Mouse (Mus musculus): ENCODE data around the gene Adamts15. TPM values are rescaled to one million over a fixed set of nuclear protein-coding genes. Genes with fewer than 3 reads are reported as not detected.

Gene Adamts15
- polyA plus RNA-seq, 1 experiment from 2014 or later = 5.8 TPM

DNA sequence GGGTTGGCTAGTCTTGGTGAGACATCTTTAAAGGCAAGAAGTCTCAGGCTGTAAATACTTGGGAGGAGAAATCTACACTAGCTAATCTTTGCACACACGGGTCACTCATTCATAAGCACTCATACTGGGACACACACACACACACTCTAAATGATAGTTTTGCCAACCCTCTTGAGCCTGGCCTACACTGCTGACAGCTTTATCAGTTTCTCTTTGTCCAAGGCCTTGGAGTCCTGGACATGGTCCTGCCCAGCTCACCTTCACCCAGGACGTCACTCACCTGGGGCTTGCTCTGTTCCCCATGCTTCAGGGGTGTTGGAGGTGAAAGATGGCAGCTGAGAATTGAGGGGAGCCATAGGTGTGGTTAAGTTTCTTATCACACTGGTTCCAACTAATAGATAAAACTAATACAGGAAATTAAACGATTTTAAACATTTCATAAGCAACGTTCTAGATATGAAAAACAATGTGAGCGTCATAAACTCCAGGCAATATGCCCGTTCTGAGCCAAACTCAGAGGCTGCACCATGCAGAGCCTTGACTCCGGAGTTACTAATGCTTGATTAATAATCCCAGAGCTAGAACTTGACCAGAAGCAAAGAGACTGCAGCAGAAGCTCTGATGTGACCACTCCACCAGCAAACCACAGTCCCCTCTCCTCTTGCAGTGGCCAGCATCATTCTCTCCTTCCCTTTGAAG is 42.9 kb downstream of the Adamts15 start:
- Histone ChIP-seq H3K27me3 (ENCODE audit: control insufficient read depth, insufficient read depth, low read length) (no peaks in the 10 kb centered on the region), H3K9ac (ENCODE audit: low read depth, low read length) (no peak overlapping the region), H3K27ac (ENCODE audit: low read depth, low read length) (no peak overlapping the region), H3K4me1 (ENCODE audit: control insufficient read depth, insufficient read depth, low read length) (no peaks in the 10 kb centered on the region), H3K9me3 (ENCODE audit: control insufficient read depth, low read length) (no peaks in the 10 kb centered on the region), H3K36me3 (ENCODE audit: control insufficient read depth, insufficient read depth, low read length) (no peaks in the 10 kb centered on the region), H3K4me3 (ENCODE audit: low read length) (no peak overlapping the region), H3K4me2 (replicated peaks; ENCODE audit: low read depth, low read length) (no peak overlapping the region)
- no peak for ATAC-seq (ENCODE audit: low FRiP score, low TSS enrichment)
- WGBS = 86% methylated on average over 7 of the region's 7 CpGs

DNA sequence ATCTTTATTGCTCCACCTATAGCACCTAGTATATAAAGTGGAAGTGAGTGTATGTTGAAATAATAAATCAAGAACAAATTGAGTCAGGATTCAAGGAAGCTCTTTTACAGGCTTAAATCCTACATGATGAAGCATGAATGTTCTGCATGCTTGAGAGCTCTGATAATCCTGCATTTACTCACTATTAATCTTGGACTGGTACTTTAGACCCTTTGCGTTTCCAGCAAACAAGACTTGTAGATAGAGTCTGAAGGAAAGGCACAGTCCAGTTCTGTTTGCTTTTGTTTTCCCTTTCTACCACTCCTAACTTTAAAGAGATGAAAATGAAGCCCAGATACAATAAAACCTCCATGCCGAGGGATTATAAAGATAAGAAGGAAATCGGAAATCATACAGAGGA is 45.7 kb downstream of the Adamts15 start:
- H3K9ac ChIP-seq (ENCODE audit: low read depth, low read length) = no peak overlapping the region
- WGBS = 71% methylated on average over 3 of the region's 3 CpGs
- no peak for ATAC-seq (ENCODE audit: low FRiP score, low TSS enrichment)
- H3K27me3 ChIP-seq (ENCODE audit: control insufficient read depth, insufficient read depth, low read length) = no peaks in the 10 kb centered on the region
- no peak overlapping the region for H3K4me3 ChIP-seq (ENCODE audit: low read length)
- no peaks in the 10 kb centered on the region for H3K36me3 ChIP-seq (ENCODE audit: control insufficient read depth, insufficient read depth, low read length)
- H3K9me3 ChIP-seq (ENCODE audit: control insufficient read depth, low read length) = no peaks in the 10 kb centered on the region
- H3K27ac ChIP-seq (ENCODE audit: low read depth, low read length) = no peak overlapping the region
- no peaks in the 10 kb centered on the region for H3K4me1 ChIP-seq (ENCODE audit: control insufficient read depth, insufficient read depth, low read length)
- no peak overlapping the region for H3K4me2 ChIP-seq (replicated peaks; ENCODE audit: low read depth, low read length)

DNA sequence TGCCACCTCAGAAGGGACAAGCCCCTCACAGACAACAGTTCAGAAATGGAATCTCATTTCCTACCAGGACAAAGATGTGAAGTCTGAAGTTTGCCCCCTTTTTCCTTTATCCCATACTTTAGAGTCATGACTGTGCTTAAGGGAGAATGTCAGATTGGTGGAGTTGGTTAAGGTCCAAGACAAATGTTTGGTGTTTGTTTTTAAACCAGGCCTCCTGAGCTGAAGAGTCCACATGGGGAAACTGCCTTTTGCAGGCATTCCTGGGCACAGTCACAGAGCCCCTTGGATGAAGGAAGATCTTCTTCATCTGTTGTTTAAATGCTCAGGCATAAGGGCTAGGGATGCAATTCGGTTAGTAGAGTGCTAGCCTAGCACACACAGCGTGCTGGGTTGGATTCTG is 66.4 kb downstream of the Adamts15 start:
- Histone ChIP-seq H3K27me3 (ENCODE audit: control insufficient read depth, insufficient read depth, low read length) (no peaks in the 10 kb centered on the region), H3K27ac (ENCODE audit: low read depth, low read length) (no peak overlapping the region), H3K4me2 (replicated peaks; ENCODE audit: low read depth, low read length) (no peak overlapping the region), H3K4me3 (ENCODE audit: low read length) (no peak overlapping the region), H3K9me3 (ENCODE audit: control insufficient read depth, low read length) (no peaks in the 10 kb centered on the region), H3K36me3 (ENCODE audit: control insufficient read depth, insufficient read depth, low read length) (no peaks in the 10 kb centered on the region), H3K4me1 (ENCODE audit: control insufficient read depth, insufficient read depth, low read length) (no peaks in the 10 kb centered on the region), H3K9ac (ENCODE audit: low read depth, low read length) (no peak overlapping the region)
- WGBS = 78% methylated on average over 2 of the region's 2 CpGs
- ATAC-seq (ENCODE audit: low FRiP score, low TSS enrichment) = no peak

DNA sequence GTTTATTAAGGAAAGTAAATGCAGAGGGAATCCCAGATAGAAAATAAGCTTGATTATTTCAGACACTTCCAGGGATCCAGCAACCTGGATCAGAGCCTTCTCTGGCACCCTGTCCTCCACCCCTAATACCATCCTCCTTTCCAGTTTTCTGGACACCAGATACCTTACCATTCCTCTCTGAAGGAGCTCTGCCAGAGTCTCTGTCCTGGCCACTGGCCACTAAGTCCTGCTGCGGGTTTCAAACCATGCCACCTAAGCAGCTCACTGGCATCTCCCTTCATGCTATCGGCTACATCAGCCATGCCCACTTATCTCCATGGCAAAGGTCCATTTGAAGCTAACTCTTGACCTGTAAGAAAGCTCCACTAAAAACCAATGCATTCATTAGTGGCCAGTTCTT is 70.4 kb downstream of the Adamts15 start:
- no peak overlapping the region for H3K27ac ChIP-seq (ENCODE audit: low read depth, low read length)
- no peaks in the 10 kb centered on the region for H3K4me1 ChIP-seq (ENCODE audit: control insufficient read depth, insufficient read depth, low read length)
- 92% methylated on average over 2 of the region's 2 CpGs for WGBS
- no peaks in the 10 kb centered on the region for H3K36me3 ChIP-seq (ENCODE audit: control insufficient read depth, insufficient read depth, low read length)
- no peak overlapping the region for H3K4me3 ChIP-seq (ENCODE audit: low read length)
- ATAC-seq (ENCODE audit: low FRiP score, low TSS enrichment) = no peak
- no peaks in the 10 kb centered on the region for H3K9me3 ChIP-seq (ENCODE audit: control insufficient read depth, low read length)
- H3K27me3 ChIP-seq (ENCODE audit: control insufficient read depth, insufficient read depth, low read length) = no peaks in the 10 kb centered on the region
- no peak overlapping the region for H3K9ac ChIP-seq (ENCODE audit: low read depth, low read length)
- H3K4me2 ChIP-seq (replicated peaks; ENCODE audit: low read depth, low read length) = no peak overlapping the region

DNA sequence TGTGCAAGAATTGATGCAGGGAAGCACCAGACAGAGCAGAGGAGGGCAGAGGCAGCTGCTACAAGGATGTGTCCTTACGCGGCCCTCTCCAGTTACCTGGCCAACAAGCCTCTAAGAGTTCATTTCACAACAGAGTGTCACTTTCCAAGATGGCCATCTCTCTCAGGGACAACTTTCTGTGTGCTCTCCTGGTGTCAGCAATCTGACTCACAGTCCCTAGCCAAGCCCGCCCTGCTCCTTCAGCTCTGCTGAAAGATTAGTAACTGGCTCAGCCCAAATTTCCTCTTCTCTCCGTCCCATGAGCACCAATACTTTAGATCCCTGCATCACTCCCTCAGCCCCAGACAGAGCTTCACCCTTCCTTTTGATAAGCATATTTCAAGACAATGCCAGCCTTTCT is 72.3 kb downstream of the Adamts15 start:
- no peak for ATAC-seq (ENCODE audit: low FRiP score, low TSS enrichment)
- WGBS = 83% methylated on average over 4 of the region's 4 CpGs
- Histone ChIP-seq H3K4me3 (ENCODE audit: low read length) (no peak overlapping the region), H3K27me3 (ENCODE audit: control insufficient read depth, insufficient read depth, low read length) (no peaks in the 10 kb centered on the region), H3K4me2 (replicated peaks; ENCODE audit: low read depth, low read length) (no peak overlapping the region), H3K9ac (ENCODE audit: low read depth, low read length) (no peak overlapping the region), H3K27ac (ENCODE audit: low read depth, low read length) (no peak overlapping the region), H3K4me1 (ENCODE audit: control insufficient read depth, insufficient read depth, low read length) (no peaks in the 10 kb centered on the region), H3K36me3 (ENCODE audit: control insufficient read depth, insufficient read depth, low read length) (no peaks in the 10 kb centered on the region), H3K9me3 (ENCODE audit: control insufficient read depth, low read length) (no peaks in the 10 kb centered on the region)

DNA sequence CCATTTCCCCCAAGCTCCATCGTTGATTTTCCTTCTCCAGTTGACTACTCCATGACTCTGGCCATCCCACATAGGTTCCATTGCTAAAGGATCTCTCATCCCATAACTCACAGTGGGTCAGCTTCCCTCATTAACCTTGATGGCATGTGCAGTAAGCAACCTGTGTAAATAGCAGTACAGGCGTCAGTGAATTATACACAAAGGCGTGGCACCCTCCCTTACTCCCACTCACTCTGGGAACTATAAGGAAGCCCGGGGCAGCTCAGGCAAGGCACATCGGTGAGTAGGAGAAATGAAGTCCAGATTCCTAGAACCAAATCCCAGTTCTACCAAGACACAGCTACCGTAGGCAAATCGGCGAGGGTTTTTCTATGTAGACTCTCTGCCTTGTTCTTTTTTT is 72.8 kb downstream of the Adamts15 start:
- Histone ChIP-seq H3K9me3 (ENCODE audit: control insufficient read depth, low read length) (no peaks in the 10 kb centered on the region), H3K4me2 (replicated peaks; ENCODE audit: low read depth, low read length) (no peak overlapping the region), H3K4me3 (ENCODE audit: low read length) (no peak overlapping the region), H3K36me3 (ENCODE audit: control insufficient read depth, insufficient read depth, low read length) (no peaks in the 10 kb centered on the region), H3K4me1 (ENCODE audit: control insufficient read depth, insufficient read depth, low read length) (no peaks in the 10 kb centered on the region), H3K9ac (ENCODE audit: low read depth, low read length) (no peak overlapping the region), H3K27me3 (ENCODE audit: control insufficient read depth, insufficient read depth, low read length) (no peaks in the 10 kb centered on the region), H3K27ac (ENCODE audit: low read depth, low read length) (no peak overlapping the region)
- 52% methylated on average over 8 of the region's 8 CpGs for WGBS
- no peak for ATAC-seq (ENCODE audit: low FRiP score, low TSS enrichment)

Other genes with a start within 250 kb of the Adamts15 start
- gene Adamts8, start 20.1 kb upstream of the Adamts15 start, polyA plus RNA-seq (2014; fragmentation: Nextera tagmentation; extraction: Ambion mirVana) = 0.35 and 0.40 TPM in 2 replicates
- 7.5 and 7.7 TPM in 2 replicates for gene Zbtb44, start 108.2 kb upstream of the Adamts15 start, polyA plus RNA-seq (2014; fragmentation: Nextera tagmentation; extraction: Ambion mirVana)
- 15.4 and 28.0 TPM in 2 replicates for gene St14, start 209.4 kb upstream of the Adamts15 start, polyA plus RNA-seq (2014; fragmentation: Nextera tagmentation; extraction: Ambion mirVana)

Data from kidney, embryonic 14.5 days (tissue).